Mouse (Mus musculus) mouse trophoblast stem cell (cell line): ENCODE data around the gene Akr1c12.
"Not testable (repeated sequence)": the region's sequence is repeated elsewhere in the genome, so short reads cannot be mapped to it uniquely, and the experiment has no call there.

Source experiments
- in situ Hi-C, 2 experiments: fragments of 300-500 bp; cut with MseI, MboI; formaldehyde crosslinking; loops; 2 replicates in 1 of 2; 3 replicates in 1 of 2; pipeline ENCODE4 v1.15.1; 2025

The Akr1c12 gene

GRCm38 (mm10) chr13:4279284-4279683, at the start of gene Akr1c12:
Gene Akr1c12, minus strand, starts transcription at chr13:4279433.
- in situ Hi-C loops, result loop anchor here (10.0 kb wide), 2 partner anchors 94 to 144 kb away; no protein-coding TSS in a partner anchor

DNA sequence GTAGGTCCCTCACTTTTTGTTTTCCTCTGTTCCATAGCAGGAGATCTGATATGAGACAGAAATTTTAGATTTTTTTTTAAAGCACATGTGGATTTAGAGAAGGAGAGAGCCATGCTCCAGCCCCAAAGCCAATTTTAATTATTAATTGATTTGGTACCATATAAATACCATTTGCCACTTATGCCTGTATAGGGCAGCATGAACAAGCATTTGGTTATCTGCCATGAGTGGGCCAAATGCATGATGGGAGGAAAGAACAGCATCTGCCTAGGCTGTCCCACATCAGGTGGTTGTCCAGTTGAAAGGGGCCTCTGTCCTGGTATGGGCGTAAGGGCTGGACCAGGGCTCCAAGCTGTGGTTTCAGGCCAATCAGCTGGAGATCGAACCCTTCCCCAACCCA, 39.5 kb upstream of the Akr1c12 start:
- in situ Hi-C loops, result no loop called here

DNA sequence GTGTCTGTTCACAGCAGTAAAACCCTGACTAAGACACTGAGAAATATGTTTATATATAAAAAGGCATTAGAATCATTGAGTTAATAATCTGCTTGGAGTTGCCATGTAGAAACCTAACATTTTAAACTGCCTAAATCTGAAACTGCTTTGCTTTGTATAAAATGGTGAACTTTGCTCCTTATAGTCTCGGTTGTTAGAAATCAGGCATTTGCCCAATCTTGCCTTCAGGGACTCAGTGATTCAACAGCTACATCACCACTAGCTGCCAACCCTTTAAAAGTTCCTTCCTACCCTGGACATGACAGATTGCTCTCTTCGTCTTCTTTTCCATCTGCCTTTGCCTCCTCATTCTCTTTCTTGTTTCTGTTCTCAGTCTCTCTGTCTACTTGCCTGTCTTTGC, 34.7 kb upstream of the Akr1c12 start:
- in situ Hi-C loops, result no loop called here

GRCm38 (mm10) chr13:4304861-4305565, 25.8 kb upstream of the Akr1c12 start:
- in situ Hi-C loops, result no loop called here

DNA sequence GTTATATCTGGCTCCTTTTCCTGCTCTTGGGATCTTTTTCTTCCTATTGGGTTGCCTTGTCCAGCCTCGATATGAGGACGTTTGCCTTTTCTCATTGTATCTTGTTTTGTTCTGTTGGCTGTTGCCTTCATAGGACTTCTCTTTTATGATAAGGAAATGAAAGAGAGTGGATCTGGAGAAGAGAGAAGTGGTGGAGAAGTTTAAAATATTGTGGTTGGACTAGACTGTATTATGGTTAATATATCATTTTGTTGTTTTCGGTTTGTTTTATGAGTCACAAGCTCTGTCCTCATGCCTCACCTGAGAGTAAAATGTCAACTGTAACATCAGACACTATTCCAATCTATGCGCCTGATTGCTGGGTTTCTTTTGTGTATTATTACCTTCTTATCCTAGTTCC, 17.8 kb upstream of the Akr1c12 start:
- in situ Hi-C loops, result no loop called here

- in situ Hi-C loops, result loop anchor here in 1 of 2 experiments (5.0 kb wide), 1 partner anchor 149 kb away; no protein-coding TSS in a partner anchor
Measured at GRCm38 (mm10) chr13:4281471-4282412, 2.5 kb upstream of the Akr1c12 start.

DNA sequence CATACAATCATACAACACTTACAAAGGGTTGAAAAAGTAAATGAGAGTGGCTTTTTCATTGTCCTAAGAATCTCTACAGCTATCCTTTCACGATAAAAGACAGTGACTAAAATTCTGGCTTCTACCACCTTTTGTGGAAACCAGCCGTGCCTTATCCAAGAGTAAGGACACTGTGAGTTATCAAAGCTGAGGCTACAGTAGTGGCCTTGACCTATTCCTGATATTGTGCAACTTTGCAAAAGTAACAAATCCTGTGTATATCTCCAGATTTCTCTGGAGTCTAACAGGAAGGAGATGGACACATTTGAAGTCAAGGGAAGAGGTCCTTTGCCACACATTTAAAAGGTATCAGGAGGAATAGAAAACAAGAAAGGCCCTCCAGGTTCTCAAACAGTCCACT, 1.7 kb downstream of the Akr1c12 start:
- in situ Hi-C loops, result loop anchor here (10.0 kb wide), 2 partner anchors 93 to 143 kb away; no protein-coding TSS in a partner anchor

GRCm38 (mm10) chr13:4270860-4271259, 8.4 kb downstream of the Akr1c12 start:
- in situ Hi-C loops, result loop anchor here (10.0 kb wide), 2 partner anchors 86 to 136 kb away; no protein-coding TSS in a partner anchor

DNA sequence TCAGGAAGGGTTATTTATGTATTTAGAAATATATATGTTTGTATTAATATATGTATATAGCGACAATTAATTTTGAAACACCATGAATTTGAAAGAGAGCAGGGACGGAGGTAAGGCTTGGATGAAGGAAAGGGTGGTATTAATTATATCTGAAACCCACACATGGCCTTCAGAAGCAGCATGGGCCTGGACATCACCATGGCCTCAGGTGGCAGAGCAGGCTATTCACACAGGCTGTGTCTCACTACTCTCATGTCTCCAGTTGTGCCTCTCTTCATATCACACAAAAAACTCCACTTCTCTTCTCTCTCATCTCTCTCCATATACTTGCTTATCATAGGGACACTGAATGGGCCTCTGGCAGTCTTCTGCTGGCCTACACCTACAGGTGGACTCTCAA, 13.8 kb downstream of the Akr1c12 start:
- in situ Hi-C loops, result not testable (repeated sequence)

GRCm38 (mm10) chr13:4265047-4265446, 14.2 kb downstream of the Akr1c12 start:
- in situ Hi-C loops, result no loop called here

DNA sequence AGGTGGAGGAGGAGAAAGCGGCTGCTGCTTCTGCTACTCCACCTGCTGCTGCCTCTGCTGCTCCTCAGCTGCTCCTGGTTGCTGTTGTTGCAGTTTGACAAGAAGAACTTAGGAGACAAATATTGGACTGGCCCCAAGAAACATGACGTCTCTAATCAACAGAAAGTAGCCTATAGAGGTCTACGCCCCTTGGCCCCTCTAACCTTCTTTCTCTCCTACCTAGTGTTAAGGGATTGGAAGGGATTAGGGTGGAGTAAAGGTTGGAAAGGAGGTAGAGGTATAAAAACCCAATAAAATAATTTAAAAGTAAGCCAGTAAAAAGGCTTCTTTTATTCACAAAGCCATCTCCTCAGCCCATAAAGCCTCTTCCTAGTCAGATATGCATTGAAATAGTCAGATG, 14.6 kb downstream of the Akr1c12 start:
- in situ Hi-C loops, result no loop called here

- in situ Hi-C loops, result no loop called here
Measured at GRCm38 (mm10) chr13:4257349-4257748, 21.9 kb downstream of the Akr1c12 start.

DNA sequence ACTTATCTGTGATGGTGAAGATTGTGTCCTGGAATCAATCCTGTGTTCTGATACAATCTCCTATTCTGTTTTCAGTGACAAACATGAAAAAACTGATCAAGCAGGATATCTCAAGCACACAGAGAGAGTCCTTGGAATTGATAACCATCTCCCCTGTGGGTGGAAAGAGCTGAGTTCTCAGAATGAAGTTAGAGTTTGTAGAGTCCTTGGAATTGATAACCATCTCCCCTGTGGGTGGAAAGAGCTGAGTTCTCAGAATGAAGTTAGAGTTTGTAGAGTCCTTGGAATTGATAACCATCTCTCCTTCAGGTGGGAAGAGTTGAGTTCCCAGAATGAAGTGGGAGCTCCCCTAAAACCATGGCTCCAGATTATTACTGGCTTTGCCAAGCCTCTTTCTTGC, 22.3 kb downstream of the Akr1c12 start:
- in situ Hi-C loops, result not testable (repeated sequence)

GRCm38 (mm10) chr13:4249347-4249746, 29.9 kb downstream of the Akr1c12 start:
- in situ Hi-C loops, result no loop called here

DNA sequence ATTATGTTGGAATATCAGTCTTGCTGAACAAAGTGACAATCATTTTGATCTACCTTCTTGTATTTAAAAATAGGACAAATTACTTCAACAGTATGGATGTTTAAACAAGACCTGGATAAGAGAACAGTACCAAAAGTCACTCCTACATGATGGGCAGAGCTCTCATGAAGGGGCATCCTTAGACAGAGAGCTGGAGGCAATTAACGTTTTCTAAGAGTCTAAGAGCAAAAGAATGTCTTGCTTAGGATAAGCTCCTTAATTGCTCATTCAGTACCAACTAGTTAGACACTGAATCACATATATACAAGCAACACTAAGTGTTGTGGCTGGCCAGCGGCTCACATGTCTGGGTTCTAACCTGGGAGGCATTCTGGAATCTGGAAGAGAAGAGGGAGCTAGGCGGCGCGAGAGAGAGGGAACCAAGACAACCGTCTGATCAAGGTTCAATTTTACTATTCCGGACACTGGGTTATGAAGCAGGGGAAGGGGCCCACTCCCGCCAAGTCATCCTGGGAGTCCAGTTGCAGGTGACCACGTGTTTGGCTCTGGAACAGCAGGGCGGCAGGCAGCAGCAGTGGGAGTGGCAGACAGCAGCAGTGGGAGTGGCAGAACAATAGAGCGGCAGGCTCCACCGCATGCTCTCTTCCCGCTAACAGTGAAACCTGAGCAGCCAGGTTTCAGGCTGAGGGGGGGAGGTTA, 34.2 kb downstream of the Akr1c12 start:
- in situ Hi-C loops, result no loop called here

GRCm38 (mm10) chr13:4233536-4234172, 45.6 kb downstream of the Akr1c12 start:
- in situ Hi-C loops, result no loop called here

GRCm38 (mm10) chr13:4233135-4233534, 46.1 kb downstream of the Akr1c12 start:
- in situ Hi-C loops, result no loop called here

DNA sequence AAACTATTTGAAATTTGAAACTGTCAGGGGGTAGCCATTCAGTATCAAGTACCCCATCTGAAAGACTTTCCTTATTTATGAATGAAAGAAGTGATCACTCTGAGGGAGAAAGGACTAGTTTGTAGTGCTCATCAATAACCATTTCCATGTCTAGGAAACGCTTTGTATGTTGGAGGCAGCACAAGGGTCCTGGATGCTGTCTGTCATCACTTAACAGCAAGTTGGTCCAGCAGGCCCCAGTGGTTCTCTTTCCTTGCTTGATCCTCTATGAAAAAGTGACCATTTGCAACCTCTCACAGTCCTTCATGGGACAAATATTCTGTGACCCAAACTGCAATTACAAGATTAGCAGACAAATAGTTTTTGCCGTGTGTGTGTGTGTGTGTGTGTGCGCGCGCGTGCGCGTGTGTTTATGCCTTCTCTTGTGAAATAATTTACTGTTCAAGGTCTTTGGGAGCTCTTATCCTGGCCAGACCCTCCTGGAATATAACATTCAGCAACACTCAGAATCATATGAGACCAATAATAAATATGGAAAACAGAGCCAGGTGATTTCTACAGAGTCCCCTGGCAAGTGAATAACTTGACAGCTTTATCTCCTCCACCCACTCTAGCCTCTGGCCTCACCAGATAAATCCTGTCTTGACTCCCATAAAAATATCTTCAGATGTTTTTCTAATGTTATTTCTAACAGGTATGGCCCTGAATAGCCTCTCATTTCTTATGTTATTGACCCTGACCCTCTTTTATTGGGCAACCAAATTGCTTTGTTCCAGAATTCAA, 48.2 kb downstream of the Akr1c12 start:
- in situ Hi-C loops, result no loop called here

GRCm38 (mm10) chr13:4228441-4228840, 50.8 kb downstream of the Akr1c12 start, which contains the start of gene Akr1c19:
Gene Akr1c19, plus strand, starts transcription at chr13:4228700.
- in situ Hi-C loops, result no loop called here
